Mouse (Mus musculus) testis, adult 2 months (tissue): ENCODE measurements around the gene Hist1h2bh. TPM values are rescaled to one million over a fixed set of nuclear protein-coding genes. Genes with fewer than 3 reads are reported as not detected.
"Not testable (repeated sequence)": the region's sequence is repeated elsewhere in the genome, so short reads cannot be mapped to it uniquely, and the experiment has no call there.

Experiments
- H3K27ac ChIP-seq: fragments of 200-500 bp; 2 replicates; pipeline ENCODE4 v1.5.1; 2012; ENCODE audit warnings: low read depth, low read length; ENCODE audit not compliant: control insufficient read depth, insufficient read depth
- H3K27me3 ChIP-seq: fragments of 200-500 bp; 2 replicates; pipeline ENCODE4 v1.6.1; 2012; ENCODE audit warnings: mild to moderate bottlenecking, low read length, moderate library complexity; ENCODE audit not compliant: control insufficient read depth, insufficient read depth
- H3K36me3 ChIP-seq: fragments of 200-500 bp; 2 replicates; pipeline ENCODE4 v1.6.1; 2012; ENCODE audit warnings: mild to moderate bottlenecking, low read length; ENCODE audit not compliant: control insufficient read depth, insufficient read depth
- H3K4me1 ChIP-seq: fragments of 200-500 bp; 2 replicates; pipeline ENCODE4 v1.6.1; 2012; ENCODE audit warnings: low read length; ENCODE audit not compliant: control insufficient read depth, insufficient read depth
- H3K4me3 ChIP-seq: fragments of 200-500 bp; 2 replicates; pipeline ENCODE4 v1.5.1; 2012; ENCODE audit warnings: low read depth, mild to moderate bottlenecking, low read length, moderate library complexity, mixed read lengths; ENCODE audit not compliant: control insufficient read depth
- CTCF ChIP-seq: fragments of 200-500 bp; IDR thresholded peaks from 2 replicates; pipeline ENCODE4 v1.5.1; 2012; ENCODE audit warnings: low read depth, mild to moderate bottlenecking, inconsistent platforms, low read length, moderate library complexity; ENCODE audit not compliant: control insufficient read depth, insufficient read depth, insufficient replicate concordance
- POLR2A ChIP-seq: fragments of 200-500 bp; IDR thresholded peaks from 2 replicates; pipeline ENCODE4 v1.6.1; 2012; ENCODE audit warnings: low read depth, mild to moderate bottlenecking, inconsistent platforms, low read length, moderate library complexity; ENCODE audit not compliant: control insufficient read depth
- polyA plus RNA-seq: library from polyadenylated mRNA; depleted of rRNA; stranded (reverse); fragments of >200 nt; gene quantifications from 2 replicates; pipeline ENCODE4 v1.2.3, GENCODE M21; 2012

The Hist1h2bh gene
- polyA plus RNA-seq, 1 experiment: 0.07 TPM

DNA sequence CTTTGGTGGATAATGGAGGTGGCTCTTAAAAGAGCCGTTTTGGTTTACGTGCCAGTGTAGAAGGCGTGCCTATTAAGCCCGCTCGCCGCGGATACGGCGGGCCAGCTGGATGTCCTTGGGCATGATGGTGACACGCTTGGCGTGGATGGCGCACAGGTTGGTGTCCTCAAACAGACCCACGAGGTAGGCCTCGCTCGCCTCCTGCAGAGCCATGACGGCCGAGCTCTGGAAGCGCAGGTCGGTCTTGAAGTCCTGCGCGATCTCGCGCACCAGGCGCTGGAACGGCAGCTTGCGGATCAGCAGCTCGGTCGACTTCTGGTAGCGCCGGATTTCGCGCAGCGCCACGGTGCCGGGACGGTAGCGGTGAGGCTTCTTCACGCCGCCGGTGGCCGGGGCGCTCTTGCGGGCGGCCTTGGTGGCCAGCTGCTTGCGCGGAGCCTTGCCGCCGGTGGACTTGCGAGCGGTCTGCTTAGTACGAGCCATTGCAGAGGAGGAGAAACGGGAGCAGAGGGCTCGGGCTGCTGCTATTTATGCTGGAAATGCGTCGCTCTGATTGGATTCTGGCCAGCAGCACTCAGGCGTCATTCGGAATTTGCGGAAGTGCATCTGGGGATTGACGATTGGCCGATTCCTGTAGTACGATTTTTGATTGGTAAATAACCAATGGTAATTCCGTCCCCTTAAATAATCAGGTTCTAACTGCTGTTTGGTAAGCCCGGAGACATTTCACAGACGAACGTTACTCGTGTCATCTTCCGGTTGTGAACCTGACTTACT is 18.9 kb upstream of the Hist1h2bh start, which contains the start of gene Hist1h3e:
TSS of gene Hist1h3e (minus strand) at position 487 of the 777 bp plus-strand sequence.
- TF ChIP-seq POLR2A: peak; percentile 83
- not testable (repeated sequence) for H3K4me1 ChIP-seq, H3K27me3 ChIP-seq, H3K36me3 ChIP-seq
- peak within 1 kb of the TSS; percentile 81 for H3K4me3 ChIP-seq
- peak within 1 kb of the TSS; percentile 75 for H3K27ac ChIP-seq

- H3K4me1 ChIP-seq, H3K27me3 ChIP-seq, H3K27ac ChIP-seq, H3K36me3 ChIP-seq, H3K4me3 ChIP-seq: not testable (repeated sequence)
Observed at GRCm38 (mm10) chr13:23561531-23561882, 18.3 kb upstream of the Hist1h2bh start.

DNA sequence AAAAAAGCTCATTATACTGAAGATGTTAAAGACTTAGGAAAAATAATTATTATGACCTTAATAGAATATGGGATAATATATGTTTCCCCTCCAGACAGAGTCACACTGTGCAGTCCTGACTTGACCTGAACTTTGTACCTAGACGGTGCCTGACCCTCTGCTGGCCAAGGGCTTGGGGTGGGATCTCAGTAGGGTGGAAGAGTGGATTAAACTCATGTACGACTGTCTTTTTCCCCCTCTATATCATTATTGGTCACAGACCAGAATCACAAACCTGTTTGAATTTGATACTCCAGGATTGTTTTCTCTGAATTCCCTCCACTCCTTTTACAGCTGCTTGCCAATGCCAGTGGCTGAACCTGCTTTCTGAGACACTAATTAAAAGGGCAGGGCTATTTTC is 17.5 kb upstream of the Hist1h2bh start:
- not testable (repeated sequence) for H3K4me1 ChIP-seq, H3K4me3 ChIP-seq, H3K27me3 ChIP-seq, H3K27ac ChIP-seq, H3K36me3 ChIP-seq

- H3K4me1 ChIP-seq: no peaks in the 10 kb centered on the region; the same call in 1 of the 2 replicates
- no peaks in the 10 kb centered on the region for H3K27me3 ChIP-seq
- H3K4me3 ChIP-seq: no peak overlapping the region; the same call in 1 of the 2 replicates
- no peaks in the 10 kb centered on the region for H3K36me3 ChIP-seq
- TF ChIP-seq POLR2A (no peak), CTCF (no peak)
- H3K27ac ChIP-seq: no peak overlapping the region
Observed at GRCm38 (mm10) chr13:23556906-23557305, 13.7 kb upstream of the Hist1h2bh start.

- Histone ChIP-seq H3K27ac (peak overlapping the region; percentile 76), H3K27me3 (no peaks in the 10 kb centered on the region), H3K4me1 (peaks cover 3% of the 10 kb centered on the region), H3K36me3 (no peaks in the 10 kb centered on the region), H3K4me3 (peak overlapping the region; percentile 66)
- TF ChIP-seq CTCF: no peak
- TF ChIP-seq POLR2A: no peak
Observed at GRCm38 (mm10) chr13:23555839-23556416, 12.7 kb upstream of the Hist1h2bh start.

DNA sequence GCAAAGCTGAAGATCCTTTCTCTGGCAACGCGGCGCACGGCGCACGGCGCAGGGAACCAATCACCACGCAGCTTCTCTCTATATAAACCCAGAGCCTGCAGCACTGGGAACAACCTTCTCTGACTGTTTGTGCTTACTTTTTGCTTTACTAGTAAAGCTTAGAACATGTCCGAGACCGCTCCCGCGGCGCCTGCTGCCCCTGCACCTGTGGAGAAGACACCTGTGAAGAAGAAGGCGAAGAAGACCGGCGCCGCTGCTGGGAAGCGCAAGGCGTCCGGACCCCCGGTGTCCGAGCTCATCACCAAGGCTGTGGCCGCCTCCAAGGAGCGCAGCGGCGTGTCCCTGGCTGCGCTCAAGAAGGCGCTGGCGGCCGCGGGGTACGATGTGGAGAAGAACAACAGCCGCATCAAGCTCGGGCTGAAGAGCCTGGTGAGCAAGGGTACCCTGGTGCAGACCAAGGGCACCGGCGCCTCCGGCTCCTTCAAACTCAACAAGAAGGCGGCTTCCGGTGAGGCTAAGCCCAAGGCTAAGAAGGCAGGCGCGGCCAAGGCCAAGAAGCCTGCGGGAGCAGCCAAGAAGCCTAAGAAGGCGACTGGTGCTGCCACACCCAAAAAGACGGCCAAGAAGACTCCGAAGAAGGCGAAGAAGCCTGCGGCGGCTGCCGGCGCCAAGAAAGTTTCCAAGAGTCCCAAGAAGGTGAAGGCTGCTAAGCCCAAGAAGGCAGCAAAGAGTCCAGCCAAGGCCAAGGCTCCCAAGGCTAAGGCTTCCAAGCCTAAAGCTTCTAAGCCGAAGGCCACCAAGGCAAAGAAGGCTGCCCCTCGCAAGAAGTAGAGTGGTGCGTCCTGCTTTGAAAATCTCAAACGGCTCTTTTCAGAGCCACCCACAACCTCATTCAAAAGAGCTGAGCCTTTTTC is 12.0 kb upstream of the Hist1h2bh start:
- TF ChIP-seq CTCF (no peak), POLR2A (peak; percentile 39; the same call in 1 of the 2 replicates)
- H3K27ac ChIP-seq: peak overlapping the region; percentile 76
- H3K4me3 ChIP-seq: peak overlapping the region; percentile 66
- no peaks in the 10 kb centered on the region for H3K27me3 ChIP-seq
- no peaks in the 10 kb centered on the region for H3K36me3 ChIP-seq
- H3K4me1 ChIP-seq: peaks cover 3% of the 10 kb centered on the region

DNA sequence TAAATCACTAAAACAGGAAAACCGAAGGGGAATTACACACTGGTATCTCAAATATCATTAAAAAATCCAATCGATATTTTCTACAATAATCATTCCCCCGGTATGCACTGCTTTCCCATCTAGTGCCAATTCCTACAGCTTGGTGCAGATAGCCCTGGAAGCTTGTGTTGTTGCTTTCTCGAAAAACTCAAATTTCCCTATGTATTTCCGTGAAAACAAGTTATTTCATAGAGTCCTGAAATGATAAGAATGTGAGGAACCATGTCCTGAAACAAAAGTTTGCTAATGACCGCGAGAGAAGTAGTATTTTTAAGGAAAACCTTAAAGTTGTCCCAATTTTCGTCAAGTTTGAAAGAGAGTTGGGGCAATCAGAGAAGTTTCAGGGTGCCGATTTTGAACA is 11.2 kb upstream of the Hist1h2bh start:
- Histone ChIP-seq H3K36me3 (no peaks in the 10 kb centered on the region), H3K4me3 (no peak overlapping the region), H3K27ac (no peak overlapping the region), H3K27me3 (no peaks in the 10 kb centered on the region), H3K4me1 (peaks cover 3% of the 10 kb centered on the region)
- no peak for TF ChIP-seq CTCF
- no peak for TF ChIP-seq POLR2A
